Mouse (Mus musculus): Measurements from ENCODE around the gene Clstn2.

Clstn2 gene

GRCm38 (mm10) chr9:97449316-97450050 lies 583.5 kb downstream of the Clstn2 start:
- peak; percentile 77 for DNase-seq

- no peak for DNase-seq
These were observed 592.9 kb downstream of the Clstn2 start for GRCm38 (mm10) chr9:97439872-97440636.

- no peak for DNase-seq
These were observed 598.3 kb downstream of the Clstn2 start for GRCm38 (mm10) chr9:97434666-97435065.

DNA sequence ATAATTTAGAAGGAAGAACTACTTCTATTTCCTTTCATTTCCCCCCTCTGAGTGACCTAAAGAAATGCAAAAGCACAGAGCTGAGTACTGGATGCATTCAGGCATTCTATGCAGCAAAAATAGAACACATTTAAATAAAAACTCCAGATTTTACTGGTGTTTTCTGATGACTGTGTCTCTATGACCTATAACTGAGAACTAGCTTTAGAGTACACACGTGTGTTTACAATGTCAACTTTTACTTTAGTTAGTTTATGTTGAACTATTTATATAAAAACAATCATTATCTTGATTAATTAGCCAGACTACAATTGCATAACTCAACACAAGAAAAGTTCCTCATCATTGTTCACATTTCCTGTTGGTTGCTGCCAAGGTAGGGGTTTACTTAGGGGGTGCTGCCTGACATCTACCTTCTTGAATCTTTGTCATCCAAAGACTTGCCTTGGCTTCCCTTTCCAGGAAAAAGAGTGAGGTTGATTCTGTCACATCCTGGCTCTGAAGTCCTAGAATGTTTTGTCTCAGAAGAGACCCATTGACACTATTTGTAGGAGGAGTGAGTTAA lies 603.0 kb downstream of the Clstn2 start:
- no peak for DNase-seq

- DNase-seq = peak; percentile 90
These were observed 604.9 kb downstream of the Clstn2 start for GRCm38 (mm10) chr9:97428127-97428526.

- DNase-seq = no peak
These were observed 612.1 kb downstream of the Clstn2 start for GRCm38 (mm10) chr9:97420896-97421295.

DNA sequence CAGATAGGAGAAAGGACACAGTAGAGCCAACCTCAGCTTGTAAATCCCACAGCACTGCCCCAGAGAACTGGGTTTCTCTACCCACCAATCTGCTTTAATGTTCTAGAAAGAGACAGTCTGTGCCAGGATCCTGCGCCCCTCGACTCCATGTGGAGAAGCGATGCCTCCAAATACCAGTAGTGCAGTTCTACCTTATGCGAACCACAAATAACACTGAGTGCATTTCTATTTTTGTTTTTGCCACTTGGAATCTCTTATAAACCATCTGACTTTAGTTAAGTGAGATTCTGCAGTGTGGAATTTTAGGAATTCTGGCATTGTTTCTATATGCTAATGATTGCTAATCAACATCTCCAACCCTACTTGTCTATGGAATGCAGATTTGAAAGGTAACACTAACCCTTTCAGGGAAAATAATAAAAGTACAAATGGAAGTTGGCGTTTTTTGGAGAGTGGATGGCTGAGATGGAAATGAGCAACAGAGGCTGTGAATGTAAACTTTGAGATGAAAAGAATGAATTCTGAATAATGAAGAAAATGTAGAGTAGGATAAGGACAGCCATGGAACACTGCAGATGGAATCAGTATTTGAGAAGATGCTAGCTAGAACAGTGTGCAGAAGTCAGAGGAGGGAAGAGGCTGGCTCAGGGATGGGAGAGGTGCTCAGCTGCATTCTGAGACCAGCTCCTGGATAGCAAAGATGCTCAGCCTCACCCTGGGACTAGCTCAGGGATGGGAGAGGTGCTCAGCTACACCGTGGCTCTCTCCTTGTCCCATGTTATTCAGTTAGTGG lies 617.9 kb downstream of the Clstn2 start:
- peak; percentile 35 for DNase-seq

- no peak for DNase-seq
These were observed 624.8 kb downstream of the Clstn2 start for GRCm38 (mm10) chr9:97408142-97408541.

All from layer of hippocampus, adult 9-11 months (tissue).